In genomic region chr9:100656058-100656457, GRCm38 (mm10) we compare ENCODE assay signal across 15 mouse cellular contexts.
"Had no signal": no experiment of that assay in that cellular context is flagged by ENCODE, and none has a peak within 500 bp of the region (broad histone marks: within the 10 kb centered on the region; RNA-seq: fewer than 3 reads in every experiment).

No protein-coding gene starts in this region.

- H3K4me2 ChIP-seq: neural tube, embryonic 15.5 days; stomach, embryonic 15.5 days had no signal

- H3K9me3 ChIP-seq: neural tube, embryonic 15.5 days; stomach, embryonic 15.5 days had no signal

- H3K27ac ChIP-seq: neural tube, embryonic 15.5 days; stomach, embryonic 15.5 days; stomach, postnatal 0 days had no signal

- H3K9ac ChIP-seq: neural tube, embryonic 15.5 days; stomach, embryonic 15.5 days had no signal

- H3K4me1 ChIP-seq: neural tube, embryonic 15.5 days; stomach, embryonic 15.5 days had no signal

- H3K36me3 ChIP-seq: neural tube, embryonic 15.5 days; stomach, embryonic 15.5 days had no signal

- H3K27me3 ChIP-seq: neural tube, embryonic 15.5 days; stomach, embryonic 15.5 days had no signal

- DNase-seq: retina, postnatal 1 day; right cerebral cortex, adult 18-20 months; right cerebral cortex, postnatal 14 days; right cerebral cortex, postnatal 25 days; right cerebral cortex, postnatal 4 days; spleen, adult 18-20 months; thymus, adult 18-20 months; thymus, adult 2 months; thymus, postnatal 14 days; thymus, postnatal 25 days; thymus, postnatal 36 days; thymus, postnatal 4 days had no signal

- H3K4me3 ChIP-seq: neural tube, embryonic 15.5 days; stomach, embryonic 15.5 days had no signal
